Mouse (Mus musculus): ENCODE results near the gene Gm17606.
"Not testable (repeated sequence)": the region's sequence is repeated elsewhere in the genome, so short reads cannot be mapped to it uniquely, and the experiment has no call there.

The Gm17606 gene

DNA sequence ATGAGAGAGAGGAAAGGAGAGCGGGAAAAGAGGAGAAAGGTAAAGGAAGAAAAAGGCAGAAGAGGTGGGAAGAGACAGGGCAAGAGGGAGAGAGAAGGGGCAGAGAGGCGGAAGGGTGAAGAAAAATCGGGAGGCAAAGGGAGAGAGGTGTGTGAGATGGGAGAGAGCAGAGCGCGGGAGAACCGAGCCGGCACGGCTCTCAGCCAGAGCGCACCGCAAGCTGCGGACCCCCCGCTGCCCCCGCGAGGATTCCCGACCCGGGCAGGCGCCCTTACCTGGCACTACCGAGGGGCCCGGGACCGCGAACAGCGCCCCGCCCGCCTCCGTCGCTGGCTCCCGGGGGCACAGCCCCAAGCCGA is at the start of gene Gm17606:
TSS of gene Gm17606 (plus strand) at position 7 of the 359 bp plus-strand sequence.
- DNase-seq (ENCODE audit: inconsistent age in 2 of 2, low spot score in 1 of 2): no peak

DNA sequence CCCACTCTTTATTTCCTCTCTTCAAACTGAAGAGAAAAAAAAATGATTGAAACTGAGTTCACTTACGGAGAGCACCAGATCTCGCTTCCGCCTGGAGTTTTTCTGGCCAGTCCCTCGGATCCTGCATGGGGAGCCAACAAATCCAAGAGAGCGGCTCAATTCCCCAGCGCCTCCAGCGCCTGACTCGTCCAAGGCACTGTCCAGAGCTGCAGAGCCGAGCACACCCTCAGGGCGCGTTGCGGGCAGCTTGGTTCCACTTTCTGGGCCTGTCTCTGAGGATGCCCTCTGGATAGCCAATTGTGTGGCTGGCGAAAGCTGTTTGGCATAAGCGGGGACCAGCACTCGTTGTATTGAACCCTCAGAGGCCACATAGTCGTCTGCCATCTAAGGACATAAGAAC is 49.7 kb upstream of the Gm17606 start:
- no peak for DNase-seq (ENCODE audit: inconsistent age in 2 of 2, low spot score in 1 of 2)

DNA sequence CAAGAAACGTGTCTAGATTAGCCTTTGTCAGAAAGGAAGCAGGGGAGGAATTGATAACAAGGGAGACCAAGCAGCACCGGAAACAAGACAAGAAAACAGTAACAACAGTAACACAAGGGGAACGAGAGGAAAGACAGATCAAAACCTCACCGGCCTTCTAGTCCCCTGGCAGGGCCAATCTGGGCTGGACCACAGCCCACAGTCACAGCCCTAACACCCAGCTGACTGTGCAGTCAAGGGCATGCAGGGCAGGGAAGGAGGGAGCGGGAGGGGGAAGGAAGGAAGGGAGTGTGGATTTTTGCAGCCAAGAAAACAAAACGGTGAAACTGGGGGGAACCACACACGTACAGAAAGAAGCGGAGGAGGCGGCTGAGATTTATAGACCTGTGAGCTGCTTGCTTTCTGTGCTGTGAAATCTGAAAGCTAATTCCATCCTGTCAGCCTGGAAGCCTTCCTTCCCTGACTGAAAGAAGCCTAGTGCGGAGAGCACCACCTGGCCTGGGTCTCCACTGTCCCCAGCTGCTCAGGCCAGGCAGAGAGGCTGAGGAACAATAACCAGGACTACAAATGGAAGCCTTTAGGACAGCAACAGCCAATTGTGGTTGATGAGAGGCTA is 48.3 kb upstream of the Gm17606 start:
- peak; percentile 63 to 82 for DNase-seq (ENCODE audit: inconsistent age in 2 of 2, low spot score in 1 of 2)

DNA sequence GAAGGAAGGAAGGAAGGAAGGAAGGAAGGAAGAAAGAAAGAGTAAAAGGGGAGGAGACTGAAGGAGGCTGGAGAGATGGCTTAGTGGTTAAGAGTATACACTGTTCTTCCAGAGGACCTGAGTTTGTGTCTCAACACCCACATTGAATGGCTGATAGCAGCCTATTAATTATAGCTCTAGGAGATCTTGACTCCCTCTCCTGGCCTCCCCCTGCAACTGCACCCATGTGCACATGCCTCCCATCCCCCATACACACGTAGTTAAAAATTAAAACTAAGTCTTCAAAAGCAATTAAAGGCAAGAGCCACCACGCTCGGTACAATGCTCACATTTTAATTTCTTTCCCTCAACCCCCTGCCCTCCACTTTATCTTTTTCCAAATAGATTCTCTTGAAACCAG is 46.7 kb upstream of the Gm17606 start:
- no peak for DNase-seq (ENCODE audit: inconsistent age in 2 of 2, low spot score in 1 of 2)

DNA sequence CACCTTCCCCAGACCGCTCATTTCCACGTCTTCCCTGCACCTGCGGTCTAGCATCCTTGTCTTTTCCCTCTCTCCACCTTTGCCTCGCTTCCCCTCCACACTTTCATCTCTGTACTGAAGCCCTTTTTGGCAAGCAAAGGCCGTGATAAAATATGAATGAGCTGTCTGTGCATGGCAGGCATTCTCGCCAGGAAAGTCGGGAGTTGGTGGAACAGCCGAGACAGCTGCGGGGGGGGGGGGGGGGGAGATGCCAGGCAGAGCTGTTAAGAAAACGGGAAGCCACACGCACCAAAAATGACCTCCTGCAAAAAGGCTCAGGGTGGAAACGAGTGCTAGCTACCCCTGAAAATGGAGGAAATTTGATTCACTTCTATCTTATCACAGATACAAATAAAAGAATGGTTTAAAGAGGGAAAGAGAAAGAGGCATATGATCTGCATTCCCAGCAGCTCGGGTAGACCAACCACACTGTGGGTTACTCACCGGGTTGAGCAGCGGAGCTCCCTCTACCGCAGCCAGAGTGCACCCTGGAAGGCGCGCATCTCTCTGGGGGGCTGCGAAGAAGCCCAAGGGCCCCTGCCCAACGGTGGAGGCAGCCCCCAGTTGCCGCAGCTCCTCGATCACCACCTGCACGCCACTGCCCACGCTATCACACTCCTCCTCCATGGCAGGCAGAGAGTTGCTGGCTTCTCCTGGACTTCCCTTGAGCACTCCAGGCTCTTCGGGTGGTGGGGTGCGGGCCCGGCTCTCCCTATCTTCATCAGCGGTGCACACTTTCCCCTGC is 45.9 kb upstream of the Gm17606 start:
- no peak for DNase-seq (ENCODE audit: inconsistent age in 2 of 2, low spot score in 1 of 2)

DNA sequence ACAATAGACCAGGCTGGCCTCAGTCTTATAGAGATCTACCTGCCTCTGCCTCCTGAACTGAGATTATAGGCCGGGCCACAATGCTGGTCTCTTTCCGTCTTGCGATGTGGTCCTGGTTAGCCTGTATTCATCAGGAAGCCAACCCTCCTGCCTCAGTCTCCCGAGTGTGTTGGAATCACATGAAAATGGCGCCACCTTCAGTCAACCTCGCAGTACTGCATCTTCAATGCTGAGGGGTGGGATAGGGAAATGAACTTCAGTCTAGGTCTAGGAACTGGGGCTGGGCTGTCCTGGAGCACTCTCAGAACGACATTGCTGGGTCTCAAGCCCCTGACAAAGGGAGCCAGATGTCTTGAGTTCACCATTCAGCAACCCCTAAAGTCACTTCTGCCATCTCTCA is 43.7 kb upstream of the Gm17606 start:
- DNase-seq (ENCODE audit: inconsistent age in 2 of 2, low spot score in 1 of 2): no peak

DNA sequence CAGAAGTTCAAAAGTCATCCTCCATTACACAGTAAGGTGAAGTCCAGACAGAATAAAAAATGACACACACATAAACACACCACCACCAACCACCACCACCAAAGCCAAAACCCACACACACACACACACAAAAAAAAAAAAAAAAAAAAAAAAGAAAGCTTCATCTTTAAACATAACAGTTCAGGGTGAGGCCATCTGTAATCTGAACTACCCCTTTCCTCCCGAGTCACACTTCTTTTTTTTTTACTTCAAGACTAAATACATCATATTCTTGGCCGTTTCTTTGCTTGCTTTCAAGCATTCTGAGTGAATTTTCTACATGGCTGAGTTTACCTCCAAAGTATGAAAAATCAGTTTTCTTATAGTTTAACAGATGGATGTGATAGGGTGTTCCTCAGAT is 39.2 kb upstream of the Gm17606 start:
- no peak for DNase-seq (ENCODE audit: inconsistent age in 2 of 2, low spot score in 1 of 2)

DNA sequence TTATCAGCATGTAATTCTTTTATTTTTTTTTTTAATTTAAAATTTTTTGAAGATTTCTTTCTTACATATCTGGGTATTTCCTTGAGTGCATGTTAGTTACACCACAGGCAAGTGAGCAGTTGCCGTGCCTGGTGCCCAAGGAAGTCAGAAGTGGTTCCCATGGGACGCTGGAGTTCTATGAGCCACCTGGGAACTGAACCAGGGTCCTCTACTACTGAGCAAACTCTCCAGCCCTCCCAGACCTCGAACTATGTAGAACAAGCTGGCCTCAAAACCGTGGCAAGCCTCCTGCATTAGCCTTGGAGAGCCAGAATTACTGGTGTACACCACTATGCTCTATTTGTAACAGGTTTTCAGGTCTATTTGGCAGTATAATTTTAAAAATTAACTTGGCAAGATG is 38.1 kb upstream of the Gm17606 start:
- no peak for DNase-seq (ENCODE audit: inconsistent age in 2 of 2, low spot score in 1 of 2)

DNA sequence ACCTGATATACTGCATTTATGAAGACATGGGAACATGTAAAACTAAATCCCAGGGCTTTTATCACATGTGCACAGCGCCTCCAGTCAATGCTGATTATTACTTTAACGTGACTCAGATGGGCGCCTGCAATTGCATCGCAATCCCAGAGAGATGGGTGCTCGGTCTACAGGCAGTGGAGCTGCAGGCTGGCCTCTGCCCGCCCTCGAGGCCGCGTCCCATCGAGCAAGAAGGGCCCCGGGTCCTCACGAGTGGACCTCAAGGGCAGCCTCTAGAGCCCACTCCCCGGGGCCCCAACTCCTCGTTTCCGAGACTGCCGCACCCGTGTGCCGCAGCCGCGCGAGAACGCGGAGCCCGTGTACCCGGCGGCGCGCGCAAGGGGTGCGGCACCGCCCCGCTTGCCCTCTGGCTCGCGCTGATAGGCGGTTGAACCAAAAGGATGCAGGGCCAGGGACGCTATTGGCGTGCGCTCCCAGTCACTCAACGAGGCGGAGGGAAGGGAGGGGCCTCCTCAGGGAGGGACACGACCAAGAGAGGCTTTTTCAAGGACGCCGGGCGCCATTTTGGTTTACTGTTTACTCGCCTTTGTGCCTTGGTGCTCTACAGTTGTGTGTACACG is 37.6 kb upstream of the Gm17606 start:
- DNase-seq (ENCODE audit: inconsistent age in 2 of 2, low spot score in 1 of 2): peak; percentile 96 to 98

DNA sequence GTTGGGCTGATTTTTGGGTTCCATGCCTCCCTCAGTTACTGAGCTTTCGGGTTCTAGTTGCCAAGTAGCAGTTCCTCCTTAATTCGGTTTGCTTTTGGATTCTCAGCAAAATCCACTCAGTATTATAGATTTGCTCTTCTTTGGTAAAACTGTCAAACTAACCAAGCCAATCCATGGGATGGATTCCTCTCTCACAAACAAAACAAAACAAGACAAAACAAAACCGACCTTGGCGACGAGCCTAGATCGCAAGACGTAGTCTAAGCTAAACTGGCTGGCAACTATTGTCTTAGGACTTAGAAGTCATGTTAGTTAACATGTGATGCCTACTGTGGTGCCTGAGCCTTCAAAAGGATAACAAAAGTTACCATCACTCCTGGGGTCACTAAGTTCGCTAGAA is 37.1 kb upstream of the Gm17606 start:
- no peak for DNase-seq (ENCODE audit: inconsistent age in 2 of 2, low spot score in 1 of 2)

DNA sequence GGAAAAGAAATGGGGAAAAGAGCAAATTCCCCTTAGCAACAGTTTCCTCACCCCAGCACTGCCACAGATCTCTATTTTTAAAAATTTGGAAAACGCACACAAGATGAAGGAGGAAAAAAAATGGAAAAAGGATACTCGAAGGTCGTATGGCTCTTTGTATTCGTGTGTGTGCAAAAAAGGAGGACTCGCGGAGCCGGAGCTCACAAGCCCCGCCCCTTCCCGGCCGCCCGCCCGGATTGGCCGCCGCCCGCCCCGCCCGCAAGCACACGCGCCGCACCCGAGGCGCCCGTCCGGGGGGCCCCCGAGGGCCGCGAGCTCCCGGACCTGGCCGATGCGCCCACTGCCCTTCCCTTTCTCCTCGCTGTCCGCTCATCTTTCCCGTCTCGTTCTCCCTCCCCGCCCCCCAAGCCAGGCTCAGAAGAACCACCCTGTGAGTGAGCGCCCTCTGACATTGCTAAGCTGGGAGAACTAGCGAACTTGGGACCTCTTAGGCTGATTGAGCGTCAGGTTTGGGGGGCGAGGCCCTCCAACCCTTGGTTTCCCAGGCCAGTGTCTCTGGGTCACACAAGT is 34.9 kb upstream of the Gm17606 start, which contains the start of gene 4931414P19Rik:
TSS of gene 4931414P19Rik (minus strand) at position 242 of the 570 bp plus-strand sequence.
- DNase-seq (ENCODE audit: inconsistent age in 2 of 2, low spot score in 1 of 2): peak; percentile 85 to 92

DNA sequence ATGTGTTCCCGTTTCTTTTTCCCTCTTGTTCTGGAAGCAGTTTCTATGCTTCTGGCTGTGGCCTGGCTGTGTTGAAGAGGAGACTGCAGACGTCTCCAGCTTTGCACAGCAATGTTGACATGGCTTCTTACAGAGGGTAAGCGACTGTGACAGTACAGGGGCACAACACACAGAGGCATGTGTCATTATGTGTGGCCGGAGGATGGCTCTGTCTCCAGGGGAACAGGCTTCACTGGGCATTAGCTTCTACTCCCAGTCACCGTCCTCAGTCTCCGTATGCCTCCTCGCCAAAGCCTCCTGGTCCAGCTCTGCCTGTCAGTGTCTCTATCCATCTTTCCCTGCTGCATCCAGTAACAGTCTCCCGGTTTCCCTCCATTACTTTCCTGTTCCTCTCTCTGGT is 33.5 kb upstream of the Gm17606 start:
- DNase-seq (ENCODE audit: inconsistent age in 2 of 2, low spot score in 1 of 2): no peak

DNA sequence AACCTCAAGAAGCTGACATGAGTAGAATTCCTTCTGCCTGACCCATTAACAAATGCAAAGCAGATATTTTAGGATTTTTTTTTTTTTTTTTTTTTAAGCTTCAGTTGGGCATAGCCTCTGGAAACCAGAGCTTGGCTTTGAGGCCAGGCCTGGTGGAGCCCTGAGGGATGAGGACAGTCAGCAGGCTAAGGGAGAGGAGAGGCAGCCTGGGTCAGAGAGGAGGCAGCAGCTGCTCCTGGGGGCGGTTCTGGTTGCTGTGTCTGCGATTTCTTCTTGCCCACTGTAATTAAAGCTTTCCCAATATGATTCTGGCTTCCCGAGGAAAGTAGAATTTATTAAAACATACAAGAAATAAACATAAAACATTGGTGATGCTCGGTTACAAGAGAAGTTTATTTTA is 31.5 kb upstream of the Gm17606 start:
- no peak for DNase-seq (ENCODE audit: inconsistent age in 2 of 2, low spot score in 1 of 2)

DNA sequence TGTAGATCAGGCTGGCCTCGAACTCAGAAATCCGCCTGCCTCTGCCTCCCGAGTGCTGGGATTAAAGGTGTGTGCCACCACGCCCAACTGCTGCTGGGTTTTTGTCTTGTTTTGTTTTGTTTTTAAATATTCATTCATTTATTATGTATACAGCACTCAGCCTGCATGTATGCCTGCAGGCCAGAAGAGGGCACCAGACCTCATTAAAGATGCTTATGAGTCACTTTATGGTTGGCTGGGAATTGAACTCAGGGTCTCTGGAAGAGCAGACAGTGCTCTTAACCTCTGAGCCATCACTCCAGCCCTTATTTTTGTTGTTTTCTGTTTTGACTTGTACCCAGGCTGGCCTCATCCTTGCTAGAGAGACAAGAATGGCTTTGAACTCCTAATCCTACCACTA is 30.8 kb upstream of the Gm17606 start:
- peak in 1 of 2 experiments; percentile 70 for DNase-seq (ENCODE audit: inconsistent age in 2 of 2, low spot score in 1 of 2)

DNA sequence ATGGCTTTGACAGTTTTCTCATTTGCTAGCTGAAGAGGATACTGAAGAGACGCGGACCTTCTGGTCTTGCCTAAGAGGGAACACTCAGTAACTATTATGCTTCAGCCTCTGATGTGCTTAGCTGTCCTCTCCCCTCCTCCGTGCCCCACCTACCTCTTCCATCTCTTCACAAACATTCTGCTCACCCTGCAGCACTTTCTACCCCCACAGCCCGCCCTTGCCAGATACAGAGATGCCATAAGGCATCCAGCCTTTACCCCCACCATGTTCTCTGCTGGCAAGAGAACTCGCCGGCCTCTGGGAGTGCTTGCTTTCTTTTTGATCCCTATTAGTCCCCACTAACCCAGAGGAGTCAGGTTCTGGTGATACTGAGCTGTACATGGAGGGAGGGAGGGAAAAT is 30.1 kb upstream of the Gm17606 start:
- peak in 1 of 2 experiments; percentile 35 for DNase-seq (ENCODE audit: inconsistent age in 2 of 2, low spot score in 1 of 2)

DNA sequence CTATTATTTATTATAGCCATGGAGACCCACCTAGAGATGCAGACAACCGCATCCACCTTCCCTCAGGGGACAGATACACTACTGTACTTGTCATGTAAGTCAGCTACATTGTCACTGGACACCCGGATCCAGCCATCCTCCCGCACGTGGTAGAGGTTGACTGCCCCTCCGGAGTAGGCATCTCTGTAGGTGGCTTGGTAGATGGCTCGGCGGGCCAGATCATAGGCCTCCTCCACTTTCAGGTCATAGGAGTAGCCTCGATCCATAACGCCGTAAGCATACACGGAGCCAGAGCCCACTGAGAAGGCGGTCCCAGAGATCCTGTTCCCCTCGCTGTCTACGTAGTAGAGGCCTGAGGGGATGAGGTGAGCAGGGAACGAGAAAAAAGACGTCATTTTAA is 26.6 kb upstream of the Gm17606 start:
- DNase-seq (ENCODE audit: inconsistent age in 2 of 2, low spot score in 1 of 2): not testable (repeated sequence)

DNA sequence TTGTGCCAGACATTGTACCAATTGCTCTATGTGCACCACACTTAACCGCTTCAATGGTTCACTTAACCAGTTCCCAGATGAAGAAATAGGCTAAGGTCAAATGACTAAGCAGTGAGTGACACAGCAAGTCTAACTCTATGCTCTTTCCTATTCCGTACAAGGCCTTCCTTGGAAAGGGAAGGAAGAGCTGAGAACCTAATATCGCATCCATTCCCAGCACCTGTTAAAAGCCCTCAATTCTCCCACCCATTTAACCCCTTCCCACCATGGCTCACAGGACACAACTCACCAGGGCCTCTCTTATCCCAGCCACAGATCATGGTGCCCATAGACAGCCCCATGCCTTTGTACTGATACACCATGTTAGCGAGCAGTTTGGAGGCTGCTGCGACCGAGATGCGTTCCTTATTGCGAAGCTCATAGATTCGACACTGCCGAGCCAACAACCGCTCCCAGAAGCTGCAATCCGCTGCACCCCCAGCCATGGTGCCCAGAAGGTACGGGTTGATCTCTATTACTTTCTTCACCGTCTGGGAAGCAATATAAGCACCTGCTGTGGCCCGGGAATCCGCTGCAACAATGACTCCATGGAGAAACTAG is 24.4 kb upstream of the Gm17606 start:
- DNase-seq (ENCODE audit: inconsistent age in 2 of 2, low spot score in 1 of 2): peak in 1 of 2 experiments; percentile 79

DNA sequence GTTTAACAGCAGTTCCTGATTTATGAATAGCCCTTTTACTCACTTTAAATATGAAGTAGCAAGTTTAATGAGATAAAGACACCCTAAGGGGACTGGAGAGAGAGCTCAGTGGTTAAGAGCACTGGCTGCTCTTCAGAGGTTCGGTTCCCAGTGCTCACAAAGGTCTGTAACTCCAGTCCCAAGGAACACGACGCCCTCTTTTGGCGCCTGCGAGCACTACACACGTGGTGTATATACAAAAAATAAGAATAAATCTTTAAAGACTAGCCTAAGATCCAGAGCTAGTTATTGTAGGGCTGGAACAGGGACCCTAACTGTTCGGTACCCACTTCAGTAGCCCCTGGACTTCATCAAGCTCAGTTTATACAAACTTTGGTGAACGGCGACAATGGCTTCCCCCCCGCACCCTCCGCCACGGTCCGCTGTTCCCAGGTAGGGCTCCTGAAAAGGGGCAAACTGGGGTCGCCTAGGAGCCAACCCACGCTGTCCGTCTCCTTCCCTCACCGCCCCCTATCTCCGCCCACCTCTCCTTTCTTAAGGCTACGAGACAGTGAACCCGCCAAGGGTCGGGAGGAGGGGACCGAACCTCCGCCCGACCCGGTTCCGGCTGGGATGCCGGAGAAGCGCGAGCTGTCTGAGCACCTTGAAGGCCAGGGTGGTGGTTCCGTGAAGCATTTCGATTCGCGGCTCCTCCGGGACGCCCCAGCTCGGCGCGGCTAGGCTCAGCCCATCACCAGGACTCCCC is 23.4 kb upstream of the Gm17606 start:
- peak in 1 of 2 experiments; percentile 58 for DNase-seq (ENCODE audit: inconsistent age in 2 of 2, low spot score in 1 of 2)

DNA sequence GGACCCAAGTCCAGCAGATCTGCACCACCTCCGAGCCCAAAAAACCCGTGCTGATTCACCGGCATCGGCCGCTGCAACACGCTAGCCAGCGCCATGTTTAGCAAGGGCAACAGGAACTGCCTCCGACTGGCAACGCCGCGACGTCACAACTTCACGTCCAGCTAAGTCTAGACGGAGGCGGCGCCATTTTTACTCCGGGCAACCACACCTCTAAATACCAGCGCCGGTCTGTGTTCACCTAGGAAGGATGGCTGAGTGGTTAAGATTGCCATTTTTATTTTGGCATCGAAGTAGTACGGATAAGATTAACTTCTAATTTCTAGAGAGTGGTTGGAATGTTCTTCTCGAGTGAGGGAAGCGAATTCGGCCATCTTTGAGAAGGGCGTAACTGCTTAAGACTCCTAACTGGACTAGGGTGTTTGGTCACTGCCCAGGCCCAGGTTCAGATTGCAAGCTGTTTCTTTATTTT is 22.8 kb upstream of the Gm17606 start, which contains the start of gene Psmb5:
TSS of gene Psmb5 (minus strand) at position 126 of the 469 bp plus-strand sequence.
- DNase-seq (ENCODE audit: inconsistent age in 2 of 2, low spot score in 1 of 2): peak; percentile 90 to 98

DNA sequence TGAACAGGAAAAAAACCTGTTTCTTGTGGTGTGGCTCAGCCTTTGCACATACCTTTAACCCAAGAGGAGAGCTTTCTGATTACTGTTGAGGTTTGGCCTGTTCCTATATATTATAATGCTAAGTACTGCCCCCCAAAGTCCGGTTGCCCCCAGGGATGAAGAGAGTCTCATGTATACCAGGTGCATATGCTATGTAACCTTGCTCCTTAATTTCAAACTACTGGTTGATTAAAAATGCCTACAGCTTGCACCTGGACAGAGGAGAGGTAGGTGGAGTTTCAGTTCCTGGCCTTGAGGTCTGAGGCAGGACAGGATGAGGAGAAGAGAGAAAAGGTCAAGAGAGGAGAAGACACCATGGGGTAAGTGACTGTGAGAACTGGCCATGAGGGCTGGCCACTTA is 19.6 kb upstream of the Gm17606 start, which contains the start of gene Psmb11:
TSS of gene Psmb11 (plus strand) at position 301 of the 400 bp plus-strand sequence.
- no peak for DNase-seq (ENCODE audit: inconsistent age in 2 of 2, low spot score in 1 of 2)

Data from adrenal gland, adult (tissue).